Mouse (Mus musculus) embryonic facial prominence, embryonic 11.5 days (tissue): ENCODE data around the gene Ngly1. TPM values are rescaled to one million over a fixed set of nuclear protein-coding genes. Genes with fewer than 3 reads are reported as not detected.

Experiments
- ATAC-seq: fragments of 200-750 bp; cut with Nextera tagmentation; replicated peaks from 2 replicates; pipeline ENCODE4 v1.8.0; 2017; ENCODE audit warnings: low read depth; ENCODE audit not compliant: insufficient number of reproducible peaks, low FRiP score, low TSS enrichment
- DNase-seq: peaks from one replicate; pipeline ENCODE4 v3.0.0-alpha.2; 2015; ENCODE audit warnings: low spot score
- H3K27ac ChIP-seq: fragments of 300-500 bp; sonication (generic); replicated peaks from 2 replicates; pipeline ENCODE4 v1.5.1; 2014; ENCODE audit warnings: mild to moderate bottlenecking, low read depth, low read length, control low read depth
- H3K27me3 ChIP-seq: fragments of 300-500 bp; sonication (generic); 2 replicates; pipeline ENCODE4 v1.6.1; 2014; ENCODE audit warnings: mild to moderate bottlenecking, low read length, moderate library complexity, mixed read lengths; ENCODE audit not compliant: control insufficient read depth, insufficient read depth
- H3K36me3 ChIP-seq: fragments of 300-500 bp; sonication (generic); replicated peaks from 2 replicates; pipeline ENCODE4 v1.6.1; 2014; ENCODE audit warnings: low read depth, mild to moderate bottlenecking, low read length, moderate library complexity, mixed read lengths; ENCODE audit not compliant: control insufficient read depth, insufficient read depth
- H3K4me1 ChIP-seq: fragments of 300-500 bp; sonication (generic); 2 replicates; pipeline ENCODE4 v1.6.1; 2014; ENCODE audit warnings: low read length, mixed read lengths; ENCODE audit not compliant: control insufficient read depth, insufficient read depth
- H3K4me2 ChIP-seq: fragments of 300-500 bp; sonication (generic); 2 replicates; pipeline ENCODE4 v1.6.1; 2014; ENCODE audit warnings: low read depth, mild to moderate bottlenecking, control low read depth, low read length, moderate library complexity
- H3K4me3 ChIP-seq: fragments of 300-500 bp; sonication (generic); 2 replicates; pipeline ENCODE4 v1.5.1; 2014; ENCODE audit warnings: low read depth, low read length, control low read depth
- H3K9ac ChIP-seq: fragments of 300-500 bp; sonication (generic); replicated peaks from 2 replicates; pipeline ENCODE4 v1.6.1; 2014; ENCODE audit warnings: mild to moderate bottlenecking, control low read depth, low read length
- H3K9me3 ChIP-seq: fragments of 300-500 bp; sonication (generic); replicated peaks from 2 replicates; pipeline ENCODE4 v1.6.1; 2016; ENCODE audit warnings: mild to moderate bottlenecking, low read length, inconsistent platforms, mixed read lengths; ENCODE audit not compliant: control insufficient read depth
- WGBS: fragments of 180-500 bp; shearing (Covaris S2); extraction: QIAGEN DNeasy Blood & Tissue Kit; methylation state at CpG from one replicate; pipeline ENCODE4 v1.1.7; 2014; 5-methylcytosine and 5-hydroxymethylcytosine counted together
- polyA plus RNA-seq: library from polyadenylated mRNA; unstranded; fragments of >200 nt; fragmentation: Nextera tagmentation; extraction: Ambion mirVana; gene quantifications from 2 replicates; pipeline ENCODE4 v1.2.1, GENCODE M21; 2014

The Ngly1 gene
- polyA plus RNA-seq, 1 experiment from 2014 or later, result 31.0 TPM

DNA sequence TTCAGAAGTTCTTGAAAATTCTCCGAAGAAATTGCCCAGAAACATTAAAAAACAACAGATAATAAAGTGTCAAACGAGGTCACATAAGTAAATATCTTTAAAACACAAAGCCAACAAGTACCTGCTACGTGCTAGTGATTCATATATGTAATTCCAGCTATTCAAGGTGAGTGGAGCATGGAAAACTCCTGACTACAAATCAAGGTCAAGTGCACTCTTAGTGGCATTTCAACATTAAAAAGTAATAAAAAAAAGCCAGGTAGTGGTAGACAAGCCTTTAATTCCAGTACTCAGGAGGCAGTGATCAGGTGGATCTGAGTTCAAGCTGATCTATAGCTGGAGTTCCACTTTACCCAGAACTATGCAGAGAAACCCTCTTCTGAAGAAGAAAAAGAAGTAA lies 945 bp upstream of the Ngly1 start:
- WGBS, result 70% methylated on average over 3 of the region's 3 CpGs
- DNase-seq (no peak), ATAC-seq (no peak)
- H3K9ac ChIP-seq, result no peak overlapping the region
- H3K9me3 ChIP-seq, result no peaks in the 10 kb centered on the region
- no peak overlapping the region for H3K27ac ChIP-seq
- no peak overlapping the region for H3K4me3 ChIP-seq
- no peak overlapping the region for H3K4me2 ChIP-seq
- no peaks in the 10 kb centered on the region for H3K27me3 ChIP-seq
- no peaks in the 10 kb centered on the region; the same call in 1 of the 2 replicates for H3K4me1 ChIP-seq
- H3K36me3 ChIP-seq, result no peaks in the 10 kb centered on the region

- ATAC-seq, result peak; percentile 44
- H3K4me3 ChIP-seq, result peak overlapping the region; percentile 71
- peak overlapping the region; percentile 68 for H3K4me2 ChIP-seq
- DNase-seq, result no peak
- H3K9ac ChIP-seq, result peak overlapping the region; percentile 96
- no peak overlapping the region for H3K27ac ChIP-seq
- WGBS, result 20% methylated on average over 9 of the region's 9 CpGs
- H3K36me3 ChIP-seq, result no peaks in the 10 kb centered on the region
- no peaks in the 10 kb centered on the region; the same call in 1 of the 2 replicates for H3K4me1 ChIP-seq
- H3K27me3 ChIP-seq, result no peaks in the 10 kb centered on the region
- H3K9me3 ChIP-seq, result no peaks in the 10 kb centered on the region
Measured at GRCm38 (mm10) chr14:16248603-16249157, 400 bp upstream of the Ngly1 start.

DNA sequence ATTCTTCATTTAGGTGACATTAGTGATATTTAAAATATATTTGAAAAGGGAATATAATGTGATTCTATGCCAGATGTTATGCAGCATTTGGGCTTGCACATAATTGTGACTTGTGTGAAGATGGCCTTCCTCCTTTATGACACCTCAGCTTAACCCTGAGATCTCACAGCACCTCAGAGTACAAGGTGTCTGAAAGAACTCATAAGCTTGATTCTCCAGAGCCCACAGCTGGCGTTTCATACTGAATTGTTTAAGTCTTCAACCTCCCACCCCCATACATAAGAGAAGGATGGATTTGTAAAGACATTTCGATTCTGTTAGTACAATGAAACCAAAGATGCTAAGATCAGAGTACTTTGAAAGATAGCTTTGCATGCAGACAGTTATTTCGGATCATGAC lies 1.0 kb downstream of the Ngly1 start:
- Histone ChIP-seq H3K36me3 (no peaks in the 10 kb centered on the region), H3K27me3 (no peaks in the 10 kb centered on the region), H3K27ac (no peak overlapping the region), H3K4me3 (peak overlapping the region; percentile 71), H3K9ac (peak overlapping the region; percentile 96; the same call in 1 of the 2 replicates), H3K4me1 (no peaks in the 10 kb centered on the region; the same call in 1 of the 2 replicates), H3K4me2 (peak overlapping the region; percentile 68), H3K9me3 (no peaks in the 10 kb centered on the region)
- WGBS, result 75% methylated on average over 3 of the region's 3 CpGs
- ATAC-seq (no peak), DNase-seq (no peak)

GRCm38 (mm10) chr14:16255745-16256144 lies 6.7 kb downstream of the Ngly1 start:
- H3K9me3 ChIP-seq, result no peaks in the 10 kb centered on the region
- 94% methylated on average over 3 of the region's 3 CpGs for WGBS
- H3K27ac ChIP-seq, result no peak overlapping the region
- no peak overlapping the region for H3K4me3 ChIP-seq
- no peaks in the 10 kb centered on the region for H3K4me1 ChIP-seq
- no peaks in the 10 kb centered on the region for H3K27me3 ChIP-seq
- H3K4me2 ChIP-seq, result no peak overlapping the region
- no peaks in the 10 kb centered on the region; the same call in 1 of the 2 replicates for H3K36me3 ChIP-seq
- no peak overlapping the region for H3K9ac ChIP-seq
- ATAC-seq (no peak), DNase-seq (no peak)

- H3K4me1 ChIP-seq, result no peaks in the 10 kb centered on the region
- H3K36me3 ChIP-seq, result no peaks in the 10 kb centered on the region; the same call in 1 of the 2 replicates
- no peaks in the 10 kb centered on the region for H3K27me3 ChIP-seq
- H3K9me3 ChIP-seq, result no peaks in the 10 kb centered on the region
- no peak for ATAC-seq
- DNase-seq, result no peak
- no peak overlapping the region for H3K4me2 ChIP-seq
- WGBS, result 82% methylated on average over 2 of the region's 2 CpGs
- no peak overlapping the region for H3K27ac ChIP-seq
- no peak overlapping the region for H3K9ac ChIP-seq
- H3K4me3 ChIP-seq, result no peak overlapping the region
Measured at GRCm38 (mm10) chr14:16256209-16256608, 7.1 kb downstream of the Ngly1 start.

DNA sequence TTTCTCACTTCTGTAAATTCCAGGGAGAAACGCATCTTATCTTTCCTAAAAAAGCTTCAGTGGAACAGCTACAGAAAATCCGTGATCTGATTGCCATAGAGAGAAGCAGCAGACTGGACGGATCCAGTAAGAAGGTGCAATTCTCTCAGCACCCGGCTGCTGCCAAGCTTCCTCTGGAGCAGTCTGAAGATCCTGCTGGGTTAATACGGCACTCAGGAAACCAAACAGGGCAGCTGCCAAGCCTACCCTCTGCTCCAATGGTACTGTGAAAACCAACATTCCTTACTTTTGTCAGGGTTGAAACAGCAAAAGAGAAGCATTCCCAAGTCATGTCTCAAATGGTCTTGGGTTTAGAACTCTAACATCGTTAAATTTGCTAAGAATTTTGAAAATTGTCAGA lies 11.5 kb downstream of the Ngly1 start:
- Histone ChIP-seq H3K27me3 (no peaks in the 10 kb centered on the region), H3K9ac (no peak overlapping the region), H3K4me2 (no peak overlapping the region), H3K27ac (no peak overlapping the region), H3K36me3 (no peaks in the 10 kb centered on the region; the same call in 1 of the 2 replicates), H3K4me1 (no peaks in the 10 kb centered on the region), H3K4me3 (no peak overlapping the region), H3K9me3 (no peaks in the 10 kb centered on the region)
- WGBS, result 81% methylated on average over 6 of the region's 6 CpGs
- ATAC-seq (no peak), DNase-seq (no peak)

DNA sequence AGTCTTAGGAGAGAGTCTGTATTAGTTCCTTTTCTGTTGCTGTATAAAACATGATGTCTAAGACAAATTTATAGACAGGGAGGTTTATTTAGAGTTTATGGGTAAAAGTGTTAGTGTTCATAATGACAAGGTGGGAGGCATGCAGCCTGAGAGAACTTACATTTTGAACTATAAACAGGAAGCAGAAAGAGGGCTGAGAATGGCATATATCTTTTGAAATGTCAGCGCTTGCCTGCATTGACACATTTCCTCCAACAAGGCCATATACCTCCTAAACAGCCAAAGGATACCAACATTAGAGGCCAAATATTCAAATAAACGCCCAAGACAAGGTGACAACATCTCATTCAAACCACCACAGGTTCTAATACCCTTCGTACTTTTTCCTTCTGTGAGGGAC lies 12.8 kb downstream of the Ngly1 start:
- Histone ChIP-seq H3K4me1 (no peaks in the 10 kb centered on the region), H3K27ac (no peak overlapping the region), H3K27me3 (no peaks in the 10 kb centered on the region), H3K9me3 (no peaks in the 10 kb centered on the region), H3K9ac (no peak overlapping the region), H3K36me3 (no peaks in the 10 kb centered on the region), H3K4me2 (no peak overlapping the region), H3K4me3 (no peak overlapping the region)
- DNase-seq (no peak), ATAC-seq (no peak)
- 77% methylated on average over 3 of the region's 3 CpGs for WGBS

- H3K36me3 ChIP-seq, result no peaks in the 10 kb centered on the region
- no peak overlapping the region for H3K9ac ChIP-seq
- H3K27me3 ChIP-seq, result no peaks in the 10 kb centered on the region
- no peaks in the 10 kb centered on the region for H3K4me1 ChIP-seq
- no peak overlapping the region for H3K4me3 ChIP-seq
- no peak overlapping the region for H3K27ac ChIP-seq
- WGBS, result 92% methylated on average over 5 of the region's 5 CpGs
- DNase-seq, result no peak
- no peak overlapping the region for H3K4me2 ChIP-seq
- no peak for ATAC-seq
- no peaks in the 10 kb centered on the region for H3K9me3 ChIP-seq
Measured at GRCm38 (mm10) chr14:16267028-16267427, 17.9 kb downstream of the Ngly1 start.
